Mouse (Mus musculus): ENCODE data around the gene Mecr.
A peak's percentile ranks its signal among the peaks of the same experiment; 100 is the strongest.

Gene Mecr

DNA sequence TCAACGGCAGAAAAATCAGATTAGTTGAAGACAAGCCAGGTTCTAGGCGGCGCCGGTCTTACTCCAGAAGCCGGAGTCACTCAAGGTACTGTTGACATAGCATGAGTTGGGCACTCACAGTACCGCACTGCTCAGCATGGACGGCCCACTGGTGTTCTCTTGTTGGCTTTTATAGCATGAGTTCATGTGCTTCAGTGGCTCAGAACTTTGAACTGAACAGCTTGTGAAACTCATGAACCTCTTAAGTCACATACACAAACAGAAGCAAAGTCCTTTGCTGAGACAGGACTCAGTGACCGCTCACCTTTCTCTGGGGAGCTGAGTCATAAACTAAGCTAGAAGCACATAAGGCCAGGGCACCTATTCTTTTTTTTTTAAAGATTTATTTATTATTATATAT lies 54.5 kb downstream of the Mecr start:
- no peak for DNase-seq

DNA sequence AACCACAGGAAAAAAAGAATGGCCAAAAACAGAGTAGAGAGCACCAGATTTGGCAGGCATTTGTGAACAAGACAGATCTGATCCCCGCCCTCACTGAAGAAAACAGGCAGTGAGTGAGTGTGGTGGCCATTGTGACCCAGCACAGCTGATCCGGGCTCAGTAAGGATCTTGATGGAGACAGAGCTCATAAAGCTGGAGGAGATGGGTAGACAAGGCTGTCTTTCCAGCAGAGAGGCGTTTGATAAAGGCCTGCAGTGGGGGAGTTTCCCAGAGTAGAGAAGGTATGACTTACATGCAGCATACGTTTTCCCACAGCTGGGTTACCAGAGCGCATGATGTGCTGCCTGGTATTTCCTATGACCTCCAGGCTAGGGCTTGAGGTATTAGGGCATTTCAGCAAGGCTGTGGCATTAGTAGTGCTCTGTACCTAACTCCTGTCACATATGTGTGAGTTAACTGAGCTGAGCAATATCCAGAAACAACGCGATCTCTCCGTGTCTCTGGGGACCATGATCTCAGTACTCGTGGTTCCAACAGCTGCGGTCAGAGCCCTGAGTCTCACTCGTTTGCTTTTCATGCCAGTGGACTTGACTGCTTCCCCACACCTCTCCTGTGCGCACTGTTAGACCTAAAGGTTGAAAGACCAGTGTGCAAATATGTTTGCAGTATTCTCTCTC lies 55.4 kb downstream of the Mecr start:
- DNase-seq = no peak

DNA sequence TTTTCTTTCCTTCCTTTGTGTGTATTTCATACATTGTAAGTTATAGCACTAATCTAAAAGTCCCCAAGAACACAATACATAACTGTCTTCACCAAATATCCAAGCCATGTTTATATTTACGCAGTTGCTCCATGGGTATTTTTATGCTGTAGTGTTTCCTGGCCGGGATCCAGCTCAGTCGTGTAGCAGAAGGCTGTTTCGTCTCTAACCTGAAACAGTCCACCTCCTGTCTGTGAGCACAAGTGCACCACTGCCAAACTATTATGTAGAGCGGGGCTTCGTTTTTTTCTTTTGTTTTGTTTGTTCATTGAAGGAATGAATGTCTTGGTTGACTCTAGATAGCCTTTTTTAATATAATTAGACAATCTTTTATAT lies 55.9 kb downstream of the Mecr start:
- peak; percentile 59 to 71 for DNase-seq

DNA sequence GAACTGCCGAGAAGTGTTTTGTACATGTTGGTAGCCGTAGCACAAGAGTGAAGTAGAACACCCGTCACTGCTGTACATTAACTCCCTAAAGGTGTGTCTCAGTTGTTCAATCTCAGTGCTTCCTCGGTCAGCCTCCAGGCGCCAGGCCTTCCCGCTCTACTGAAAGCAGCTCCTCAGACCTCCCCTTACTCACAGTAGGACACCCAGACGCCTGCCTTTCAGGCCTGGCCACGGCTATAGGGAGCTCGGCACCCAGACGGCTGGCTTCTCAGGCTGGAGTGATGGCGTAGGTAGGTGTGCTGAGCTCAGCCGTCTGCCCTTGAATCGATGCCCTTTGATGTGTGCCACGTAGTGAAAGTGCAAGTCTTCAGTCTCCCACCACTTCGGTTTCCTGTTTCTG lies 57.8 kb downstream of the Mecr start:
- DNase-seq = no peak

DNA sequence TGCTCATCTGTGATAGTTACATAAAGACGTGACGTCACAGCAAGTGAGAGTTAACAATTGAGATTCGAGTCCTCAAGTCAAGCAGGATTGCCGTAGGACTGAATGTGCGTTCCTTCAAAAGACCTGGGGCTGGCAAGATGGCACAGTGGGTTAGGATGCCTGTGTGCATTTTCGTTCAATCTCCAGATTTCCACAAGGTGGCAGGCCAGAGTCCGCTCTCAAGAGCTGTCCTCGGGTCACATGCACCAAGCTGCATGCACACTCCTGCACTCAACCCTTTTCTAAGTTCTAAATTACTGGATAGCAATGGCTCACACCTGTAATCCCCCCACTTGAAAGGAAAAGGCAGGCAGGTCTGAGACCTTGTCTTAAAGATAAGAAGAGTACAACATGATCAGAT lies 61.2 kb downstream of the Mecr start:
- peak; percentile 66 to 71 for DNase-seq

DNA sequence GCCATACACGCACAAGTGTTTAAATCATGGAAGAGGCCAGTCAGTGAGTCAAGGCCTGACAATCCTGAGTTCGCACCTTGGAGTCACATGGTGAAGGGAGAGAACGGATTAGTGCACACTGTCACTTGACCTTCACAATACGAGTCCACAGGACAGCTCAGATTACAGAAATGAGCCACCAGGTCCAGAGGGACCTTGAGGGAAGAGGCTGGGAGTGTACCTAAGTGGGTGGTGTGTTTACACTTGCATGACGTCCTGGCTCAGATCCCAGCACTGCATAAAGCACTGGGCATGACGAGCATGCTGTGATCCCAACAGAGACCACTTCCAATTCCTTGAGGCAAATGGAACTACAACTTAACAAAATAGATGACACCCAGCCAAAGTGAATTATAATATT lies 63.2 kb downstream of the Mecr start:
- DNase-seq = no peak

DNA sequence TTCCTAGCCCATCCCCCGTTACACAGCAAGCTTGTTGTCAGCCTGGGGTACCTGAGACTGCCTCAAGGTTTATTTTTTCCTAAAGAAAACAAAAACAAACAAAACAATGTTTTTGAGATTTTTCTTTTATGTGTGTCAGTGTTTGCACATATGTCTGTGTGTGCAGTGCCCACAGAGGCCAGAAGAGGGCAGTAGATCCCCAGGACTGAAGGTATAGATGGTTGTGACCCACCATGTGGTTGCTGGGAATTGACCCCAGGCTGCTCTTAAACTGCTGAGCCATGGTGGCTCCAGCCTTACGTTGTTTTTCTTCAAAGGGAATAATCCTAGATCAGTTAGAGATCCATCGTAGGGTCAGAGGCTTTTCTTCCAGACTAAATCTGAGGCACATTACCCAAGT lies 64.6 kb downstream of the Mecr start:
- DNase-seq = no peak

DNA sequence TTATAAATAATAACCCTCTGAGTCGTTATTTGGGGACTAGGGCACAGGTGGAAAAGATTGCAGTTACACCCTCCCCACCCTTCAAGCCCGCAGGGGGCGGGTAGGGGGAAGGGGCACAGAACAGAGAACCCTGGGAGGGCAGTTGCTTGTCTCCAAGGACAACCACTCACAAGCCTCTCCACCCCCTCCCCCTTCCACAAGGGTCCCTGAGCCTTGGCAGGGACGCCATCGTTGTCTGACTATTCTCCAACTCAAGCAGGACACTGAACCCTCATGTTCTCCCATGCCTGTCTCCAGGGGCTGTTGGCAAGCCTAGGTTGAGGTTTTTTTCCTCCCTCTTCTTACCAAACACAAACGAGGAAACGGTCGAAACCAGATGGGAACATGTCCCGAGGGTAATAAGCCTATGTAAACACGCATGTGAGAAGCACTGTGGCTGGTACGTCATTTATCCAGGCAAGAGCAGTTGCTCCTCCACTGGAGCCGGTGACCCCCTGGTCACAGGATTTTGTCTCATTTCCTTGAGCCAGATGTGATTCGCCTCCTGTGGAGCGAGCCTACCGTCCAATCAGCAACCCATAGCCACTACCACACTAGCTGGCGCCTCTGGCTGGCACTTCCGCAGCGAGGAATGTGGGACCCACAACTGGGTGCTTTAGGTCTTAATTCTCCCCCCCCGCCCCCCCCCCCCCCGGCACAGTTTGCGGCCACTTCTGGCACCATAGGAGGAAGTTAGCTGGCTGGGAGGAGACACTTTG lies 67.1 kb downstream of the Mecr start:
- DNase-seq = no peak

DNA sequence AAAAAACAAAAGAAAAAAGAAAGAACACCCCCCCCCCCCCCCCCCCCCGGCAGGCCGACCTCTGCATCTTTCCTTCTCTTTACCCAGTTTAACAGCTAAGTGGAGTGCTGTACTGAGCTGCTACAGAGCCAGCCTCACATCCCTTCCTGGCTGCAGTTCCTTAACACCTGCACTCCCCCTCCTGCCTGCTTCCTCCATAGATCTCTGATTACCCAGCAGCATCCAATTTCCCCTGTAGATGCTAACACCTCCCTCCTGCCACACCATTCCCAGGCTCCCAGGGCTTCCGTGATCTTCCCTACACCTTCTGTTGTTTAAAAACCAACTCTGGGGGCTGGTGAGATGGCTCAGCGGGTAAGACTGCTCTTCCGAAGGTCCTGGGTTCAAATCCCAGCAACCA lies 68.3 kb downstream of the Mecr start:
- DNase-seq = no peak

DNA sequence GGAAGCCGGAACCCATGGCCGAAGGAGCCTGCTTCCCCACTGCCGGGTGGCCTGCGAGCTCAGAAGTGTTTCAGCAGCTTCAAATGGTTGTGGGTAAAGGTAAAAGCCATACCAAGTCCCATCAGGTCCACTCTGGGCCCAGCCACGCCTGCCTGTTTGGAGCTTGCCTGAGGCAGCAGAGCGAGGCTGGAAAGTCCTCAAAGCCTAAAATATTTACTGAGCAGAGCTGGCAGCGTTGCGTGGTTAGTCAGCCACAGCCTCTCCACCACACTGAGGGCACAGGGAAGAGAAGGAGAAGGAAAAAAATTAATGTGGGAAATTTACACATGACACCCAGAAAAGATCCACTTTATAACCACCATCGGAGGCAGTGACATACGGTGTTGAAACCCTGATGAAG lies 70.3 kb downstream of the Mecr start:
- no peak for DNase-seq

DNA sequence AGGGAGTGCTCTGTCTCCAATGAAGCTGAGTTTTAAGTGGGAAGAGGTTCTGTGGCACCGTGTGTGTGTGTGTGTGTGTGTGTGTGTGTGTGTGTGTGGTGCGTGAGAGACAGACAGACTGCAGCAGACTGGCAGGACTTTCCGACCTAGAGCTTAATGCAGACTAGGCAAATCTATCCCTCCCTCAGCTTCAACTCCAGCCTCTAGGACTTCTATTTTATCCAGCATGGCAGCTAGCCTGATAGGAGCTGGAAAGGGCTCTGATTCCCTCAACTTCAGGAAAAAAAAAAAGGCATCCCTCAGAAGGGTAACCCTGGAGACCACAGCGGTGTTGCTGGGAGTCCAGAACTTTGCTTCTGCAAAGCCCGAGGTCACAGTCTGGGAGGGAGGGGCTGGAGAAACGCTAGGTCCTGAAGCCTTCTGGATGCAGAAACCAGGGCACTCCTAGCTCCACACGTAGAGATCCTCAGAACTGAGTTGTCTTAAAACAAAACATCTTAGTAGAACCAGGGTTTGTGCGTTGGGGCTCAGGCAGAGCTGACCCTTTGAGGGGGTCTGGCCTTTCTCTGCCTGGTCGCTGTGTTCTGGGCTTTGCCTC lies 70.9 kb downstream of the Mecr start:
- no peak for DNase-seq

DNA sequence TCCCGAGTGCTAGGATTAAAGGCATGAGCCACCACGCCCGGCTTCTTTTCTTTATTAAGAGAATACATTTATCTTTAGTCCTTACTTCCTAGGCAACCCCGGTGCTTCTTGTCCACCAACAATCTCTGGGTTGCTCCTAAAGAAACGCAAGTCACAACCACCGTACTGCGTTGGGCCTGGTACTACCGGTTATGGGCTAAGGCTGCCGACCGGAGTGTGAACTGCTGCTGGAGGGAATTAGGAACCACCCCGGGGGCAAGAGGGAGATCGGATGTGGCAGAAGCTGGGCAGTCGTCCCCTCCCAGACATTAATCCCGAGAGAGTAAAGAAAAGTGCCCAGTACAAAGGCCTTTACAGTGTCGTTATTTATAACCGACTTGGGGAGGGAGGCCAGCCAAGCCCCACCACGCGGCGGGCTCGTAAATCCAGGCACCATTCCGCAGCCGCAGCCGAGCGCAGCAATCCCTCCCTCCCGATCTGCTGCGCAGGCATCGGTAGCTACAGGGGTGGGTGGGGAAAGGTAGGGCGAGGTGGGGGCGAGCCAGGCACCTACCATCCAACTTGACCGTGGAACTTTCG lies 71.7 kb downstream of the Mecr start:
- DNase-seq = no peak

DNA sequence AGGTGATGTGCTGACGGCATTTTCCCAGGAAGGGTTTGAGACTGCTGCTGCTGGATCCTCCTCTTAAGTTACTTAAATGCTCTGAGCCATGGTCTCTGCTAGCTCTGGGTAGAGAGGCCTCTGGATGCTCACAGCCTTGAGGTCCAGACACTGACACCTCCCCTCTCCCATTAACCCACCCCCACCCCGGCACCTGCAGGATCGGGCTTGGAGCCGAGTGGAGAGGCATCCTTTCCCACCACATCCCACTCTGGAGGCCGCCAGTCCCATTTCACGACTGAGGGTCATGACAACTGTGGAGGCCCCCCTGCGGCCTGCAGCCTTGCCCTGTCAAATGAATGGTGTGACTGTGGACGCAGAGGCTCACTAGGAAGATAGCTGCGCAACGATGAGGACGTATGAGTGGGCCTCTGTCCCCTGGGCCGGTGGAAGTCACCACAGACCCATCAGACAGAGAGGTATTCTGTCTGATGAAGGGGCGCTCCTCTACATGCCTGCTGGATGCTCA lies 72.6 kb downstream of the Mecr start:
- DNase-seq = no peak

DNA sequence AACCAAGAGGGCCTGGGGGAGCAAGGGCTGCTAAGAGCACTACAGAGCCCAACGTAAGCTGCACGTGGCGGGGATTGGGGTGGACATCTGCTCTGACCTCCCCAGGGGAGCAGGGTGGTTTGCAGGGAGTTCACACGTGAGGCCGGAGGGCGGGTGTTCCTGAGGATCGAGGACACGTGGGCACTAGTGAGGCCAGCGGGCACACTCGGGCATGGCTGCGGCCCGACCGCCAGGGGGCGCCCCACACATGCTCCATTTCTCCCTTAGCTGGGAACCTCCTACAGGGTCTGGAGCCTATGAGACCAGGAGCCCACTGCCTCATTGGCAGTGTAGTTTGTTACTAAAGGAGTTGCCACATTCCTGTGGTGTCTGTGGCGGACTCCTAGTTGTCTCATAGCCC lies 73.2 kb downstream of the Mecr start:
- peak; percentile 71 to 83 for DNase-seq

DNA sequence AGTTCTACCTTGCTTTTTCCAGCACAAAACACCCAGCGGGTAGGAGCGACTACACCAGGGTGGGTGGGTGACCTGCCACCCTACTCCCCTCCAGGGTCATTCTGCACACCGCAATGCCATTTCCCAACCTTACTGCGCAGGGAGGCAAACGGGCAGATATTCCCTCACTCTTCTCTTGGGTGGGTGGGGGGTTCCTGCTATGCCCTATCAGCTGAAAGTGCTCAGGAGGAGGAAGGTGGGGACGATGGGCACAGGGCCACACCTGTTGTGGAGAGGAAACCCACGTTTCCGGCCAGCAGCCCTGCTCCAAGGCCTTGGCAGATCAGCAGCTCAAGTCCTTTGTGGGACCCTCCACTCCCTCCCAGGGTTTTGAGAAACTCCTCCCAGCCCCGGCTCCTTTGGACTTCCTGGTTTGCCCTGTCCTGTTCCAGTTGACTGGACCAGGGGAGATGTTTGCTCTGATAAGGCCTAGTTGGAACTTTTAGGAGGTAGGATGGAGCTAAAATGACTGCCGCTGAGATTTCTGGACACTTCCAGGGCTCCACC lies 73.8 kb downstream of the Mecr start:
- DNase-seq = no peak
